24 mouse cellular contexts compared by ENCODE assay signal in the genomic region with DNA sequence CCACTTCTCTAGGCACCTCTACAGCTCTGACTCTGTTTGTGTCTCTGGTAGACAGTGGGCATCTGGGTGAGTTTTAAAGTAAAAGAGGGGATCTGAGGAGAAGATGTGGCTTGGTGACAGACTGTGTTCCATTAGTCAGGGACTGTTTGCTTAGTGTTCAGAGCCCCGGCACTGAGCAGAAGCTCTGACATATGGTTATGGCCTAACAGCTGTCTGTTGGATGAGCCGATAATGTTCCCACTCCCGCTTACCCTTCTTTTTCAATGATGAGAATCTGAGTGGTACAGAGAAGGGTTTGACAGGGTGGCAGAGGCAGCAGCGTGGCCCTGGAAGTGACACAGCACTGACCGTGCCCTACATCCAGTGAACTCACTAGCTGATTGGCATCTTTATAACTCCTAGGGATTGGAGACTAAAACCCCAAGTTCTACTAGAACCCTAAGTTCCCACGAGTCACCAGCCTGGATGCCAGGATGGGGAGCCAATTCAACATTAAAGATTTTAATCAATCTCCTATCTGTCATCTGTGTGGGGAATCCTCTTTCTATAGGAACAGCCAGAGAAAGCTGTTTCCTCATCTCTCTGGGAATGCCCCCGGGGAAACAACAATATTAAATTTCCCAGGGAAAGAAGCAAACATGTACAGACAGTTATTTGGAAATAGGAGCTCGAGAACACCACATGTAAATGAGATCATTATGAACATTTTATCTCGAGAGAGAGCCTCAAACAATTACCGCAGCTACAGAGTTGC.
A peak's percentile ranks its signal among the peaks of the same experiment; 100 is the strongest.
DNase-seq lines count a peak whose midpoint lies in the region; ATAC-seq and TF ChIP-seq lines count a peak whose summit lies in the region.
"Had no signal": no experiment of that assay in that cellular context is flagged by ENCODE, and none has a peak within 500 bp of the region (broad histone marks: within the 10 kb centered on the region; RNA-seq: fewer than 3 reads in every experiment).

No protein-coding gene starts in this region.

- H3K36me3 ChIP-seq in forebrain, postnatal 0 days (ENCODE audit: insufficient read depth), result no peaks in the 10 kb centered on the region
- H3K36me3 ChIP-seq in forebrain, embryonic 10.5 days (replicated peaks), result no peaks in the 10 kb centered on the region
- H3K36me3 ChIP-seq in embryonic facial prominence, embryonic 10.5 days (replicated peaks), result no peaks in the 10 kb centered on the region
- H3K36me3 ChIP-seq: embryonic facial prominence, embryonic 12.5 days; limb, embryonic 13.5 days; liver, embryonic 13.5 days; midbrain, embryonic 12.5 days had no signal

- DNase-seq in forebrain, postnatal 0 days, result no peak
- no peak for DNase-seq in forebrain, embryonic 10.5 days (ENCODE audit: extremely low spot score, low spot score)
- peak; percentile 45 for DNase-seq in brain, adult 2 months (ENCODE audit: low read depth, low spot score)
- peak; percentile 51 for DNase-seq in gonadal fat pad, adult 2 months (ENCODE audit: low read depth)
- peak; percentile 78 for DNase-seq in layer of hippocampus, adult 9-11 months
- no peak for DNase-seq in ovary, adult 18-20 months (ENCODE audit: low spot score)
- no peak for DNase-seq in embryonic facial prominence, embryonic 10.5 days (ENCODE audit: low spot score)
- DNase-seq in retina, postnatal 1 day, result no peak
- DNase-seq: adrenal gland, postnatal 25 days; cerebellum, adult 18-20 months; cerebellum, postnatal 14 days; kidney, adult 18-20 months; kidney, postnatal 10 days; liver, embryonic 13.5 days; lung, adult 2 months; lung, postnatal 14 days; thymus, adult 2 months; thymus, postnatal 4 days had no signal

- H3K27me3 ChIP-seq in forebrain, postnatal 0 days (ENCODE audit: insufficient read depth, low read length), result no peaks in the 10 kb centered on the region
- no peaks in the 10 kb centered on the region for H3K27me3 ChIP-seq in forebrain, embryonic 10.5 days (ENCODE audit: poor library complexity, severe bottlenecking)
- no peaks in the 10 kb centered on the region for H3K27me3 ChIP-seq in embryonic facial prominence, embryonic 10.5 days (replicated peaks; ENCODE audit: low read depth, poor library complexity, severe bottlenecking)
- H3K27me3 ChIP-seq: embryonic facial prominence, embryonic 12.5 days; limb, embryonic 13.5 days; liver, embryonic 13.5 days; midbrain, embryonic 12.5 days had no signal

- H3K9me3 ChIP-seq in forebrain, postnatal 0 days (ENCODE audit: low read length), result no peaks in the 10 kb centered on the region
- H3K9me3 ChIP-seq in forebrain, embryonic 10.5 days, result no peaks in the 10 kb centered on the region
- H3K9me3 ChIP-seq in embryonic facial prominence, embryonic 10.5 days, result no peaks in the 10 kb centered on the region
- H3K9me3 ChIP-seq: embryonic facial prominence, embryonic 12.5 days; limb, embryonic 13.5 days; liver, embryonic 13.5 days; midbrain, embryonic 12.5 days had no signal

- WGBS in forebrain, postnatal 0 days, result 62% methylated on average over 10 of the region's 10 CpGs
- WGBS in forebrain, embryonic 10.5 days, result 87% methylated on average over 10 of the region's 10 CpGs
- 84% methylated on average over 10 of the region's 10 CpGs for WGBS in embryonic facial prominence, embryonic 10.5 days

- peak; percentile 56; the same call in 1 of the 2 replicates for ATAC-seq in forebrain, postnatal 0 days

- no peak overlapping the region for H3K4me3 ChIP-seq in forebrain, postnatal 0 days (ENCODE audit: low read depth, low read length)
- no peak overlapping the region for H3K4me3 ChIP-seq in forebrain, embryonic 10.5 days
- H3K4me3 ChIP-seq in embryonic facial prominence, embryonic 10.5 days, result no peak overlapping the region
- H3K4me3 ChIP-seq: embryonic facial prominence, embryonic 12.5 days; erythroblast, embryonic 14.5 days; limb, embryonic 13.5 days; liver, embryonic 13.5 days; midbrain, embryonic 12.5 days had no signal

- no peak overlapping the region for H3K9ac ChIP-seq in forebrain, postnatal 0 days
- H3K9ac ChIP-seq: embryonic facial prominence, embryonic 12.5 days; limb, embryonic 13.5 days; liver, embryonic 13.5 days; midbrain, embryonic 12.5 days had no signal

- no peak overlapping the region for H3K4me2 ChIP-seq in forebrain, postnatal 0 days (ENCODE audit: low read depth)
- H3K4me2 ChIP-seq: embryonic facial prominence, embryonic 12.5 days; heart, embryonic 11.5 days; limb, embryonic 13.5 days; liver, embryonic 13.5 days; midbrain, embryonic 12.5 days had no signal

- no peak overlapping the region for H3K27ac ChIP-seq in forebrain, postnatal 0 days (ENCODE audit: low read depth, low read length)
- H3K27ac ChIP-seq in forebrain, embryonic 10.5 days, result no peak overlapping the region
- no peak overlapping the region for H3K27ac ChIP-seq in embryonic facial prominence, embryonic 10.5 days (replicated peaks)
- H3K27ac ChIP-seq: embryonic facial prominence, embryonic 12.5 days; limb, embryonic 13.5 days; liver, embryonic 13.5 days; midbrain, embryonic 12.5 days; stomach, postnatal 0 days had no signal

- TF ChIP-seq CTCF in forebrain, postnatal 0 days (IDR thresholded peaks at IDR 0.05; ENCODE audit: low read depth), result no peak

- H3K4me1 ChIP-seq in forebrain, postnatal 0 days (ENCODE audit: insufficient read depth), result no peaks in the 10 kb centered on the region
- H3K4me1 ChIP-seq in forebrain, embryonic 10.5 days, result peaks cover 5% of the 10 kb centered on the region; the same call in 1 of the 2 replicates
- H3K4me1 ChIP-seq in embryonic facial prominence, embryonic 10.5 days, result peaks cover 13% of the 10 kb centered on the region
- H3K4me1 ChIP-seq: limb, embryonic 13.5 days; liver, embryonic 13.5 days; midbrain, embryonic 12.5 days had no signal

Comparison
In these comparisons a context has a peak if more than half of its experiments do, and no peak if none do; other contexts are left out.
1. DNase-seq: peak in brain, adult 2 months (single experiment), gonadal fat pad, adult 2 months (single experiment) and layer of hippocampus, adult 9-11 months (single experiment); none in forebrain, postnatal 0 days (single experiment), forebrain, embryonic 10.5 days (single experiment), ovary, adult 18-20 months (single experiment), embryonic facial prominence, embryonic 10.5 days (single experiment) and retina, postnatal 1 day (single experiment).